Mouse (Mus musculus) midbrain, embryonic 14.5 days (tissue): ENCODE results near the gene Lst1. TPM values are rescaled to one million over a fixed set of nuclear protein-coding genes. Genes with fewer than 3 reads are reported as not detected.
"Not testable (repeated sequence)": the region's sequence is repeated elsewhere in the genome, so short reads cannot be mapped to it uniquely, and the experiment has no call there.

Experiments used
- ATAC-seq: fragments of 200-750 bp; cut with Nextera tagmentation; 2 replicates; pipeline ENCODE4 v1.8.0; 2017; ENCODE audit warnings: moderate number of reproducible peaks, moderate library complexity; ENCODE audit not compliant: low FRiP score, low TSS enrichment
- DNase-seq: peaks from one replicate; pipeline ENCODE4 v3.0.0-alpha.2; 2015
- H3K27ac ChIP-seq: fragments of 300-500 bp; sonication (generic); replicated peaks from 2 replicates; pipeline ENCODE4 v1.5.1; 2014; ENCODE audit warnings: mild to moderate bottlenecking, low read depth, low read length, moderate library complexity
- H3K27me3 ChIP-seq: fragments of 300-500 bp; sonication (generic); 2 replicates; pipeline ENCODE4 v1.6.1; 2014; ENCODE audit warnings: low read length, control low read depth, mixed read lengths; ENCODE audit not compliant: control insufficient read depth, insufficient read depth
- H3K36me3 ChIP-seq: fragments of 300-500 bp; sonication (generic); 2 replicates; pipeline ENCODE4 v1.6.1; 2014; ENCODE audit warnings: low read length, control low read depth; ENCODE audit not compliant: control insufficient read depth, insufficient read depth
- H3K4me1 ChIP-seq: fragments of 300-500 bp; sonication (generic); 2 replicates; pipeline ENCODE4 v1.6.1; 2014; ENCODE audit warnings: mild to moderate bottlenecking, antibody characterized with exemption, low read length, control low read depth; ENCODE audit not compliant: control insufficient read depth, insufficient read depth
- H3K4me2 ChIP-seq: fragments of 300-500 bp; sonication (generic); 2 replicates; pipeline ENCODE4 v1.6.1; 2014; ENCODE audit warnings: mild to moderate bottlenecking, low read length, moderate library complexity
- H3K4me3 ChIP-seq: fragments of 300-500 bp; sonication (generic); replicated peaks from 2 replicates; pipeline ENCODE4 v1.5.1; 2014; ENCODE audit warnings: low read depth, low read length
- H3K9ac ChIP-seq: fragments of 300-500 bp; sonication (generic); replicated peaks from 2 replicates; pipeline ENCODE4 v1.6.1; 2014; ENCODE audit warnings: mild to moderate bottlenecking, low read length, moderate library complexity
- H3K9me3 ChIP-seq: fragments of 300-500 bp; sonication (generic); 2 replicates; pipeline ENCODE4 v1.6.1; 2016; ENCODE audit warnings: low read length, control low read depth, mixed read lengths; ENCODE audit not compliant: control insufficient read depth
- WGBS: fragments of 180-500 bp; shearing (Covaris S2); extraction: QIAGEN DNeasy Blood & Tissue Kit; methylation state at CpG from one replicate; pipeline ENCODE4 v1.1.7; 2014; 5-methylcytosine and 5-hydroxymethylcytosine counted together
- polyA plus RNA-seq: library from polyadenylated mRNA; unstranded; fragments of >200 nt; fragmentation: Nextera tagmentation; extraction: Ambion mirVana; gene quantifications from 2 replicates; pipeline ENCODE4 v1.2.1, GENCODE M21; 2014

Gene Lst1
- 3.8 and 9.0 TPM in 2 replicates for polyA plus RNA-seq

DNA sequence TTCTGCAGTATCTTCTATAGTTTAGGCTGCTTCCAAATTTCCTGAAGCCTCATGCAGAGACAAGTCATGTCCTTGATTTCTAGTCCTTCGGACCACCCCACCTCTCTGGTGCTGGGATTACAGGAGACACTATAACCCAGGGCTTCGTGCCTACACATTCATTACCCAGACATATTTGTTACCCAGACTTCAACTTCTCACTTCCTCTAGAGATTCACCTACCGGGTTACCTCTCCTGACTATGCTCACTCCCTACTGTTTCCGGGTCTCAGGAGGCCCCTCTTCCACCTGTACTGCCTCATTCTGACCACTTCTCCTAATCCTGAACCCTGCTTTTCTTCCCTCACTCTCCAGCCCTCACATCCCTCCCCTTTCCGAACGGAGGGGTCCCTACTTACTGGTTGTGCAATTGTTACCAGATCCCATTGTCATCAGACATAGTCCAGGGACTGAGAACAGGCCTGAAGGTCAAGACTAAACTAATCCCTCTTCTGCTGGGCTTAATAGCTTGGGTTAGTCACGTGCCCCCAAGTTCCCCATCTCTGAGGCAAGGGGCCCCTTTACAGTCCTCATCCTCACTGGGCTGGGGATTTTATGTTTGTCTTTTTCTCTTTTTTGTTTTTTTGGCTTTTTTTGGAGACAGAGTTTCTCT is at the start of gene Lst1:
Gene Lst1 (minus strand): TSS at position 481 of the 652 bp plus-strand sequence.
- ATAC-seq (no peak), DNase-seq (no peak)
- Histone ChIP-seq H3K27ac (no peak within 1 kb of the TSS), H3K4me3 (no peak within 1 kb of the TSS), H3K36me3 (no peaks in the 10 kb centered on the region), H3K4me1 (peaks cover 10% of the 10 kb centered on the region; the same call in 1 of the 2 replicates), H3K27me3 (no peaks in the 10 kb centered on the region), H3K9ac (no peak within 1 kb of the TSS), H3K4me2 (no peak within 1 kb of the TSS), H3K9me3 (no peaks in the 10 kb centered on the region)
- 63% methylated on average over 7 of the region's 7 CpGs for WGBS

DNA sequence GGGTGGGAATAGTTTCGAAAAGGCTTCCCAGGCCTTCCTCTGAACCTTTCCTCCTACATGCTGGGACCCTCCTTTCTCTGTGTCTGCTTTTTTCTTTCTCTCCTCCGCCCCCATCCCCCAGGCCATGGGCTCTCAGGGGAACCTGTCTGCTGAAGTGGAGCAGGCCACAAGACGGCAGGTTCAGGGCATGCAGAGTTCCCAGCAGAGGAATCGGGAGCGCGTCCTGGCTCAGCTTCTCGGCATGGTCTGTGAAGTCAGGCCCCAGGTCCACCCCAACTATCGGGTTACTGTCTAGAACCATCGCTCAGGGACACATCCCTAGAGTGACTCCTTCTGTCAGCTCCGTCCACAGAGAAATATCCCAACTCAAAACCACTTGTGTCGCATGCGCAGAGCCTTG is 49.3 kb upstream of the Lst1 start:
- Histone ChIP-seq H3K9me3 (no peaks in the 10 kb centered on the region), H3K36me3 (peaks cover 6% of the 10 kb centered on the region; the same call in 1 of the 2 replicates), H3K27me3 (no peaks in the 10 kb centered on the region), H3K4me1 (peaks cover 22% of the 10 kb centered on the region), H3K9ac (0 out of 2 replicates have a peak overlapping the region, but pooled peaks have one; percentile 12), H3K4me2 (peak overlapping the region; percentile 91), H3K27ac (peak overlapping the region; percentile 88; the same call in 1 of the 2 replicates), H3K4me3 (0 out of 2 replicates have a peak overlapping the region, but pooled peaks have one; percentile 4)
- 86% methylated on average over 12 of the region's 12 CpGs for WGBS
- ATAC-seq (no peak), DNase-seq (no peak)

DNA sequence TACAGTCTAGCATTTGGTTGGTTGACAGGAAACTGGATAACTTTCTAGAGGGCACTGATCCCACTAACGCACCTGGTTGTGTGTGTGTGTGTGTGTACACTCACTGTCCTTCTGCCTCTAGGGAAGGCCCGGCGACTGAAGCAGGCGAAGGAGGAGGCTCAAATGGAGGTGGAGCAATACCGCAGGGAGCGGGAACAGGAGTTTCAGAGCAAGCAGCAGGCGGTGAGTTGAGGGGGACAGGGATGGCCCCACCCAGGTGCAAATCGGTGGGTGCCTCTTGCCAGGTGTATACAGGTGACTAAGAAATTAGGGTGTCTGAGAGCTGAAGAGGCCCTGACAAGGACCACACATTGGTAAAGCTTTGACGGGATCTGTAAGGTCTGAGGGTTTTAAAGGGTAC is 48.8 kb upstream of the Lst1 start:
- Histone ChIP-seq H3K36me3 (peaks cover 6% of the 10 kb centered on the region; the same call in 1 of the 2 replicates), H3K4me1 (peaks cover 22% of the 10 kb centered on the region), H3K27ac (peak overlapping the region; percentile 88), H3K9me3 (no peaks in the 10 kb centered on the region), H3K4me3 (peak overlapping the region; percentile 52), H3K27me3 (no peaks in the 10 kb centered on the region), H3K9ac (peak overlapping the region; percentile 74), H3K4me2 (peak overlapping the region; percentile 91)
- no peak for ATAC-seq
- no peak for DNase-seq
- 75% methylated on average over 9 of the region's 9 CpGs for WGBS

DNA sequence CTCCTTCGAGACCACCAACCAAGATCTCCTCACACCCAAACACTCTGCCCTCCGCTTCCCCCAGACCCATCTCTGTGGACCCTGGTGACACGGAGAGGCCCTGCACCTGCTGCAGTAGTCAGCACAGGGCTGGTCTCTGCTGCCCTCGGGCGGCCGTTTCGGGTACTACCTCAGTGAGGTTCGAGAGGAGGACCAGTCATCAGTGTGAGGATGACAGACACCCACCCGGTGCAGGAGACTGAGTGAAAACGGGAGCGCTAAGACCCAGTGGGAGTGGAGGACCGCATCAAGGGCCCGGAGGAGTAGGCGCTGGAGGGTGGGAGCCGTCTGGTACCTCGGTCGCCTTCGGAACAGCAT is 48.1 kb upstream of the Lst1 start:
- under 1% methylated on average over 18 of the region's 18 CpGs for WGBS
- no peaks in the 10 kb centered on the region for H3K9me3 ChIP-seq
- H3K4me2 ChIP-seq: peak overlapping the region; percentile 91
- H3K4me3 ChIP-seq: peak overlapping the region; percentile 52
- DNase-seq (peak; percentile 96), ATAC-seq (peak; percentile 76)
- peaks cover 7% of the 10 kb centered on the region; the same call in 1 of the 2 replicates for H3K36me3 ChIP-seq
- H3K27ac ChIP-seq: peak overlapping the region; percentile 88
- H3K4me1 ChIP-seq: peaks cover 22% of the 10 kb centered on the region
- H3K27me3 ChIP-seq: no peaks in the 10 kb centered on the region
- peak overlapping the region; percentile 74 for H3K9ac ChIP-seq

DNA sequence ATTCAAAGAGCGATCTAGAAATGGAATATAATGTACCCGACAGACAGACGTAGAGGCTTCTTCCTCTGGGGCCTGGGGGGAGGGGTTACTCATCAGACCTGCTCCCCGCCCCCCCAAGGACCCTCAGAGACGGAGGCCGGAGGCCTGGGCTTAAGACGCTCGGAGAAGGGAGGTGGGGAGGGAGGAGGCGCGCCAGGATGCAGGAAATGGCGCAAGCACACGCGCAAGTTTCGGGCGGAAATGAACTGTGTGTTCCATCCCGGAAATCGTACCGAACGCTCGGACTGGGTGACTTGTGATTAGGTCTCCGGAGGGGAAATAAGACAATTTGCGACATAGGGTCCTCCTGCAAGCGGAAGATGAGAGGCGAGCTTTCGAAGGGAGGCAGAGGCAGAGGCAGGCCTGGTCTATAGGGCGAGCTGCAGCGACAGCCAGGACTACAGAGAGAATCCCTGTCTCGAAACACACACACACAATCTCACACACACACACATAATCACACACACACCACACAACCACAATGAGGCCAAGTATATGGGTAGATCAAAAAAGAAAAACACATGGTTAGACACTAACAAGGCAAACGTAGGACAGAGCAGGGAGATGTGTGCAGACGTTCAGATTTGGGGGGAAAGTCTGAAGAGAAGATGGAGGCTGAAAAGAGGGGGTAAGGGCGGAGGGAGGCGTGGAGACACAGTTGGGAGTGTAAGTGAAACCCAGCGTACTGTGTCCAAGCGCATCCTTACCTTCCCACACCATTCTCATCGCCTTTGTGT is 47.6 kb upstream of the Lst1 start, which contains the start of gene Nfkbil1:
Gene Nfkbil1 (minus strand): TSS at position 179 of the 776 bp plus-strand sequence.
- Histone ChIP-seq H3K27ac (peak within 1 kb of the TSS; percentile 88), H3K9me3 (no peaks in the 10 kb centered on the region), H3K4me3 (peak within 1 kb of the TSS; percentile 52), H3K36me3 (peaks cover 13% of the 10 kb centered on the region), H3K4me1 (peaks cover 20% of the 10 kb centered on the region), H3K4me2 (peak within 1 kb of the TSS; percentile 91), H3K9ac (peak within 1 kb of the TSS; percentile 74), H3K27me3 (no peaks in the 10 kb centered on the region)
- under 1% methylated on average over 35 of the region's 35 CpGs for WGBS
- ATAC-seq (peak; percentile 77), DNase-seq (peak; percentile 96)

DNA sequence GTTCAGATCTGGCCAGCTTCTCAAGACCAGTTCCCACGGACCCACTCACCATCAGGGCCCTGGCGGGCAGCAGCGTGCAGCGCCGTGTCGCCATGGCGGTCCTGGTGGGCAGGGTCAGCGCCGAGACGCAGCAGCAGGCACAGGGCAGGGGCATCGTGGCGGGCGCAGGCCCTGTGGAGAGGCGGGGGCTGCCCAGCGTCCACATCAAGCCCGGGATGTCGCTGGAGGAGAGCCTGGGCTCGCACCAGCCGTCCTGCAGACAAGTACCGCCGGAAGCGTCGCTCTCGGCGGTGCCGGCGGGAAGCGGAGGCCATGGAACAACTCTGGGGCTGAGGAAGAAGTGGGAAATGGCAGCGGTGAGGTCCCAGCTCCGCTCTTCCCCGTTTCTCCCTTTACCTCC is 46.7 kb upstream of the Lst1 start:
- peak overlapping the region; percentile 74 for H3K9ac ChIP-seq
- peak; percentile 43 for DNase-seq
- H3K27ac ChIP-seq: peak overlapping the region; percentile 88
- no peak for ATAC-seq
- WGBS: 6% methylated on average over 31 of the region's 31 CpGs
- H3K4me3 ChIP-seq: peak overlapping the region; percentile 52
- no peaks in the 10 kb centered on the region for H3K9me3 ChIP-seq
- H3K4me2 ChIP-seq: peak overlapping the region; percentile 91
- H3K36me3 ChIP-seq: peaks cover 18% of the 10 kb centered on the region
- H3K27me3 ChIP-seq: no peaks in the 10 kb centered on the region
- peaks cover 14% of the 10 kb centered on the region; the same call in 1 of the 2 replicates for H3K4me1 ChIP-seq

DNA sequence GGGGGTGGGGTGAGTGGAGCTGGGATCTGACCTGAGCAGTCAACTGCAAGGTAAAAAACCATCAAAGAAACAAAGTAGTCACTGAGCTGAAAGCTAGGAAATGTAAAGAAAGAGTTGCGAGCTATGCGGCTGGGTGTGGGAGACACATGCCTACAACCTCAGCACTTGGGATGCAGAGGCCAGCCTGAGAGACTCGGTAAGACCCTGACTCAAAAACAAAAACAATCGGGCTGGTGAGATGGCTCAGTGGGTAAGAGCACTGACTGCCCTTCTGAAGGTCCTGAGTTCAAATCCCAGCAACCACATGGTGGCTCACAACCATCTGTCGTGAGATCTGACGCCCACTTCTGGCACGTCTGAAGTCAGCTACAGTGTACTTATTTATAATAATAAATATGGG is 45.9 kb upstream of the Lst1 start:
- not testable (repeated sequence) for H3K9me3 ChIP-seq, H3K27ac ChIP-seq, H3K27me3 ChIP-seq, H3K9ac ChIP-seq, DNase-seq, ATAC-seq
- Histone ChIP-seq H3K4me3 (peak overlapping the region; percentile 52; the same call in 1 of the 2 replicates), H3K36me3 (peaks cover 27% of the 10 kb centered on the region), H3K4me1 (peaks cover 14% of the 10 kb centered on the region; the same call in 1 of the 2 replicates), H3K4me2 (peak overlapping the region; percentile 91)
- WGBS: 89% methylated on average over 7 of the region's 7 CpGs

DNA sequence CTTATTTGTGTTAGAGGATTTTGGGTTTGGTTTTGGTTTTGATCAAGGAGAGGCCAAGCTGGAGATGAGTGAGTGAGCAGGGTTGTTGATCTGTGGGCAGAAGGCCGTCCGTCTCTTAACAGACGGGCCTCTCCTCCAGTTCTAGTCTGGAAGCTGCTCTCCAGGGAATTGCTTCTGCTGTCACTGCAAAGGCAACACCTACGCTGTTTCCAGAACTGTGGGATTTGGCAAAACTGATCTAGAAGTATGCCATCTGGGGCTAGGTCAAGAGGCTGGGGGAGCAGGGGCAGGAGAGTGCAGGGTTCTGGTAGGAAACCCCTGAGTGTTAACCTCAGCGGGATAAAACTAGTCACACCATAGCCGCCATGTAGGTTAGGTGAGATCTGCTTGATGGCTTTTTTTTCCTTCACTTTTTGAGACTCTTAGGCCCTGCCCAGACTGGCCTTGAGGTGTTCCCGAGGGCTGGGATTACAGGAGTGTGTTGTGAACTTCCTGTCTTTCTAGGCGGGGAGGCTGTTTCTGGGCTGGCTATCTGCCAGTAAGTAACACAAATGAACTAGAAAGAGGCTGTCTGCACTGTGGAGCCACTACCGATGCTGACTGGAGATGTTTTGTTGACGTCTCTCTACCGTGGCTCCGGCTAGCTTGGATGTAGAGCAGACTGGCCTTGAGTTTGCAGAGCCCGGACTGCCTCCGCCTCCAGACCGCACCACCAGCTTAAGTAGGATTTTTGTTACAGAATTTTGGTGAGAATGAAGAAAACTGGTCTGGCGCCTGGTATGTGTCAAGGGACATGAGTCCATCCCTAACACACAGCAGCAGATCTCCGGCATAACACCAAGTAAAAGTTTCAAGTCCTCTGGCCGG is 45.1 kb upstream of the Lst1 start, which contains the start of gene Atp6v1g2:
Gene Atp6v1g2 (plus strand): TSS at position 547 of the 867 bp plus-strand sequence.
- Histone ChIP-seq H3K9ac (no peak within 1 kb of the TSS), H3K27me3 (no peaks in the 10 kb centered on the region), H3K4me3 (peak within 1 kb of the TSS; percentile 52; the same call in 1 of the 2 replicates), H3K36me3 (peaks cover 34% of the 10 kb centered on the region), H3K27ac (no peak within 1 kb of the TSS), H3K9me3 (no peaks in the 10 kb centered on the region), H3K4me1 (peaks cover 14% of the 10 kb centered on the region; the same call in 1 of the 2 replicates), H3K4me2 (peak within 1 kb of the TSS; percentile 91)
- 84% methylated on average over 18 of the region's 18 CpGs for WGBS
- ATAC-seq (no peak), DNase-seq (no peak)
